Mouse (Mus musculus) E14TG2a.4 (cell line): ENCODE measurements around the gene Naa38.

Source experiments
- CTCF ChIP-seq: conservative IDR thresholded peaks from 2 replicates; pipeline ENCODE4 v1.5.1; 2014; ENCODE audit warnings: low read length
- NANOG ChIP-seq: IDR thresholded peaks from 2 replicates; pipeline ENCODE4 v1.6.1; 2014; ENCODE audit warnings: borderline replicate concordance, low read length, mixed read lengths

DNA sequence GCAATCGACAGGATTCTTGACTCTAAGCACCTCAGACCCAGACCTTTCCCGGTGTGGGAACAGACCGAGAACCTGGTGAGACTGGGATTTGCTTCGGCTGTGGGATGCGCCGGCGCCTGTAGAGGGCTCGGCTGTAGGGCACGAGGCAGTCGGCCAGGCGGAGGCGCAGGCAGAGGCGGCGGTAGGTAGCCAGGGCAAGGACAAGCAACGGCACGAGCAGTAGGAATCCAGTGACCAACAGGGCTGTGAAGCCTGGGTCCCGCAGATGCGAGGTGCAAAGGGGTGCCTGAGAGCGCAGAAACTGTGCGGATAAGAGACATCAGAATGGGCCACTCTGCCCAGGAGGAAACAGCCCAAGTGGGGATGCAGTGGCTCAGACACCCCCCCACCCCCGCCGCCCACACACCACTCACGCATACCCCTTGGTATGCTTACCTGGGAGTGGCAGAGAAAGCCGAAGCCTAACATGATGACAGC lies 2.3 kb downstream of the Naa38 start:
- TF ChIP-seq CTCF (no peak), NANOG (no peak)
